Mouse (Mus musculus) stomach, postnatal 0 days (tissue): ENCODE data around the gene Plscr3.
A peak's percentile ranks its signal among the peaks of the same experiment; 100 is the strongest.

ENCODE experiments used
- CTCF ChIP-seq: IDR thresholded peaks from 2 replicates; pipeline ENCODE4 v1.5.1; 2016; ENCODE audit warnings: antibody characterized with exemption, low read depth, mild to moderate bottlenecking, moderate library complexity
- EP300 ChIP-seq: optimal IDR thresholded peaks from 2 replicates; pipeline ENCODE3; 2016; ENCODE audit warnings: antibody characterized with exemption

GRCm38 (mm10) chr11:69880853-69881603, 34.9 kb downstream of the Plscr3 start, which contains the start of gene Kctd11:
- TF ChIP-seq CTCF, result peak; percentile 65
- peak; percentile 94 for TF ChIP-seq EP300
